Mouse (Mus musculus): ENCODE measurements around the gene Ambra1. TPM values are rescaled to one million over a fixed set of nuclear protein-coding genes. Genes with fewer than 3 reads are reported as not detected.

Gene Ambra1
- total RNA-seq, 1 experiment from 2014 or later, result 24.0 TPM

- ATAC-seq (replicated peaks; ENCODE audit: insufficient number of reproducible peaks, low FRiP score, low TSS enrichment, poor library complexity, severe bottlenecking), result no peak
Measured at GRCm38 (mm10) chr2:91904618-91905307, 174.8 kb downstream of the Ambra1 start.

GRCm38 (mm10) chr2:91906141-91906540 lies 176.2 kb downstream of the Ambra1 start:
- ATAC-seq (replicated peaks; ENCODE audit: insufficient number of reproducible peaks, low FRiP score, low TSS enrichment, poor library complexity, severe bottlenecking), result no peak

- no peak for ATAC-seq (replicated peaks; ENCODE audit: insufficient number of reproducible peaks, low FRiP score, low TSS enrichment, poor library complexity, severe bottlenecking)
Measured at GRCm38 (mm10) chr2:91912616-91913015, 182.7 kb downstream of the Ambra1 start.

- no peak for ATAC-seq (replicated peaks; ENCODE audit: insufficient number of reproducible peaks, low FRiP score, low TSS enrichment, poor library complexity, severe bottlenecking)
Measured at GRCm38 (mm10) chr2:91913328-91914110, 183.6 kb downstream of the Ambra1 start.

GRCm38 (mm10) chr2:91916346-91916977 lies 186.5 kb downstream of the Ambra1 start:
- no peak for ATAC-seq (replicated peaks; ENCODE audit: insufficient number of reproducible peaks, low FRiP score, low TSS enrichment, poor library complexity, severe bottlenecking)

GRCm38 (mm10) chr2:91917096-91917495 lies 187.2 kb downstream of the Ambra1 start:
- no peak for ATAC-seq (replicated peaks; ENCODE audit: insufficient number of reproducible peaks, low FRiP score, low TSS enrichment, poor library complexity, severe bottlenecking)

GRCm38 (mm10) chr2:91920130-91920529 lies 190.2 kb downstream of the Ambra1 start:
- ATAC-seq (replicated peaks; ENCODE audit: insufficient number of reproducible peaks, low FRiP score, low TSS enrichment, poor library complexity, severe bottlenecking), result no peak

GRCm38 (mm10) chr2:91921181-91921789 lies 191.4 kb downstream of the Ambra1 start:
- ATAC-seq (replicated peaks; ENCODE audit: insufficient number of reproducible peaks, low FRiP score, low TSS enrichment, poor library complexity, severe bottlenecking), result peak; percentile 21; the same call in 1 of the 2 replicates

- ATAC-seq (replicated peaks; ENCODE audit: insufficient number of reproducible peaks, low FRiP score, low TSS enrichment, poor library complexity, severe bottlenecking), result no peak
Measured at GRCm38 (mm10) chr2:91921790-91922570, 192.0 kb downstream of the Ambra1 start.

- ATAC-seq (replicated peaks; ENCODE audit: insufficient number of reproducible peaks, low FRiP score, low TSS enrichment, poor library complexity, severe bottlenecking), result no peak
Measured at GRCm38 (mm10) chr2:91922586-91923414, 192.9 kb downstream of the Ambra1 start.

- no peak for ATAC-seq (replicated peaks; ENCODE audit: insufficient number of reproducible peaks, low FRiP score, low TSS enrichment, poor library complexity, severe bottlenecking)
Measured at GRCm38 (mm10) chr2:91923415-91924337, 193.7 kb downstream of the Ambra1 start.

- ATAC-seq (replicated peaks; ENCODE audit: insufficient number of reproducible peaks, low FRiP score, low TSS enrichment, poor library complexity, severe bottlenecking), result no peak
Measured at GRCm38 (mm10) chr2:91924726-91925125, 194.8 kb downstream of the Ambra1 start.

GRCm38 (mm10) chr2:91925442-91925841 lies 195.5 kb downstream of the Ambra1 start:
- ATAC-seq (replicated peaks; ENCODE audit: insufficient number of reproducible peaks, low FRiP score, low TSS enrichment, poor library complexity, severe bottlenecking), result no peak

GRCm38 (mm10) chr2:91926949-91927348 lies 197.0 kb downstream of the Ambra1 start, which contains the start of gene Chrm4:
TSS of gene Chrm4 (plus strand) at chr2:91927249.
- no peak for ATAC-seq (replicated peaks; ENCODE audit: insufficient number of reproducible peaks, low FRiP score, low TSS enrichment, poor library complexity, severe bottlenecking)

GRCm38 (mm10) chr2:91927826-91928533 lies 198.0 kb downstream of the Ambra1 start:
- peak; percentile 57 for ATAC-seq (replicated peaks; ENCODE audit: insufficient number of reproducible peaks, low FRiP score, low TSS enrichment, poor library complexity, severe bottlenecking)

Data from monocyte, adult 5-6 weeks (primary cell).